Mouse (Mus musculus) subcutaneous adipose tissue, adult 2 months (tissue): ENCODE data around the gene Des. TPM values are rescaled to one million over a fixed set of nuclear protein-coding genes. Genes with fewer than 3 reads are reported as not detected.

Source experiments
- polyA plus RNA-seq: library from polyadenylated mRNA; depleted of rRNA; stranded (reverse); fragments of >200 nt; gene quantifications from 2 replicates; pipeline ENCODE4 v1.2.3, GENCODE M21; 2012; ENCODE audit warnings: low replicate concordance; rRNA removed

Des gene
- 47.0 and 310 TPM in 2 replicates for polyA plus RNA-seq

DNA sequence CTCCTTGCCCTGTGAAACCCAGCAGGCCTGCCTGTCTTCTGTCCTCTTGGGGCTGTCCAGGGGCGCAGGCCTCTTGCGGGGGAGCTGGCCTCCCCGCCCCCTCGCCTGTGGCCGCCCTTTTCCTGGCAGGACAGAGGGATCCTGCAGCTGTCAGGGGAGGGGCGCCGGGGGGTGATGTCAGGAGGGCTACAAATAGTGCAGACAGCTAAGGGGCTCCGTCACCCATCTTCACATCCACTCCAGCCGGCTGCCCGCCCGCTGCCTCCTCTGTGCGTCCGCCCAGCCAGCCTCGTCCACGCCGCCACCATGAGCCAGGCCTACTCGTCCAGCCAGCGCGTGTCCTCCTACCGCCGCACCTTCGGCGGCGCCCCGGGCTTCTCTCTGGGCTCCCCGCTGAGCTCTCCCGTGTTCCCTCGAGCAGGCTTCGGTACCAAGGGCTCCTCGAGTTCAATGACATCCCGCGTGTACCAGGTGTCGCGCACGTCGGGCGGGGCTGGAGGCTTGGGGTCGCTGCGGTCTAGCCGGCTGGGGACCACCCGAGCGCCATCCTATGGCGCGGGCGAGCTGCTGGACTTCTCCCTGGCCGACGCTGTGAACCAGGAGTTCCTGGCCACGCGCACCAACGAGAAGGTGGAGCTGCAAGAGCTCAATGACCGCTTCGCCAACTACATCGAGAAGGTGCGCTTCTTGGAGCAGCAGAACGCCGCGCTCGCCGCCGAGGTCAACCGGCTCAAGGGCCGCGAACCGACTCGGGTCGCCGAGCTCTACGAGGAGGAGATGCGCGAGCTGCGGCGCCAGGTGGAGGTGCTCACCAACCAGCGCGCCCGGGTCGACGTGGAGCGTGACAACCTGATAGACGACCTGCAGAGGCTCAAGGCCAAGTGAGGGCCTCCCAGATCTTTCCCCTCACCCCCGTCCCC is at the start of gene Des:
TSS of gene Des (plus strand) at position 218 of the 920 bp plus-strand sequence.

DNA sequence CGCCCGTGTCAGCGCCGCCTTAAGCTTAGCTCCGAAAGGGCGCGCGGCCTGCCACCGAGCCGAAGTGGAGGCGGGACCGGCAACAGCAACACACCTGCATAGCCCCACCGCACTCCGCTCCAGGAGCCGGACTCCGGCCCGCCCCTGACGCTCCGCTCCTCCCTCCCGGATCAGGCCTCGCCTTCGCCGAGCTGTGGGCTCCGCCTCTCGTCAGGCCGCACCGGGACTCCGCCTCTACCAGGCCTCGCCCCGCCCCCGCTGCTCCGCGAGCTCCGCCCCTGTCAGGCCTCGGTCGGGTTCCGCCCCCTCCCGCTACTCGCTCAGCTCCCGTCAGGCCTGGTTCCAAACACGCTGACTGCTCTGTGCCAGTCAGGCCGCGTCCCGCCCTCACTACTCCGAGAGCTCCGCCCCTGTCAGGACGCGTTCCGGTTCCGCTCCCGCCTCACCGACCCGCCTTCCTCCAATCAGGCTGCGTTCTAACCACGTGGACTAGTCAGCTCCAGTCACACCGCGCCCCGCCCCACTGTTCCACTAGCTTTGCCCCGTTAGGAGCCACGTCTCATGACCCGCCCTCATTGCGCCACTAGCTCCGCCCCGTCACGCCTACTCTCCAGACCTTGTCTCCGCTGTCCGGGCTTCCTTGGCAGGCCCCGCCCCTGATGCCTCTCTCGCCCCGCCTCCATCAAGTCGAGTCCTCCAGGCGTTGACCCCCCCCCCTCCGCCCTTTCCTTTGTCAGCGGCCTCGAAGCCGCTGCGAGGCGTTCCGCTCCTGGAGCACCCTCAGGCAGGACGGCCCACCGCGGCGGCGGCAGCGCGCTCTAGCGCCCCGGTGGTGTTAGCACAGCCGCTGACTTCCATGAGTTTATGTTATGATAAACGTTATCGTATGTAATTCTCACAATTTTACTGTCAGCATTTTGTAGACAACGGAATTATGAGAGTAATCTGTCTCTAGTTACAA is 42.6 kb upstream of the Des start, which contains the start of gene Dnpep:
TSS of gene Dnpep (minus strand) at position 750 of the 961 bp plus-strand sequence.

DNA sequence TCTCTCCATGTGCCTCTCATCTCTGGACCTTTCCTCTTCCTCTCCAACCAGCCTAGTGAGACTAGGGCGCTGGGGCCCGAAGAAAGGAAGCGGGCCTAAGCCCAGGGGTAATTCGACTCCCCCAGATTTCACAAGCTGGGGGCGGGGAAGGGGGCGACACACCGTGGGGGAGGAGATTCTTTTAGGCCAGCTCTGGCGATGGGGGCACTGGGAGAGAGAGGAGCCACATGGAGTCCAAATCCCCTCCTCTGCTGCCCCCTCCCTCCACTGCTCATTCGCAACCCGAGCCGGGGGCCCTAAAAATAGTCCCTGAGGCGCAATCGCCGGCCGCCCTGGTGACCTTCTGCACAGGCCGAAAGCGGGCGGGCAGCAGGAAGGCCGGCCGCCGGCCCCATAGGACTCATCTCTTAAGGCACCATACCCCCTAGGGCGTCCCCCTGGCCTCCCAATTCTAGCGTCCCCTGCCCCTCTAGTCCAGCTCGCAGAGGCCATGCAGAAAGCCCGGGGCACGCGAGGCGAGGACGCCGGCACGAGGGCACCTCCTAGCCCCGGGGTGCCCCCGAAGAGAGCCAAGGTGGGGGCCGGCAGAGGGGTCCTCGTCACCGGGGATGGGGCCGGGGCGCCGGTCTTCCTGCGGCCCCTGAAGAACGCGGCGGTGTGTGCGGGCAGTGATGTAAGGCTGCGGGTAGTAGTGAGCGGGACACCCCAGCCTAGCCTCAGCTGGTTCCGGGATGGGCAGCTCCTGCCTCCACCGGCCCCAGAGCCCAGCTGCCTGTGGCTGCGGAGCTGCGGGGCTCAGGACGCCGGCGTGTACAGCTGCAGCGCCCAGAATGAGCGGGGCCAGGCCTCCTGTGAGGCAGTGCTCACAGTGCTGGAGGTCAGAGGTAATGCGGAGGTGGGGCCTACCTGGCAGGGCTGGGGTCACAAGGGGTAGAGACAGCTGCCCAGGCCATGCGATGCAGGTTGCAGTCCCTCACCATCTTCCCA is 15.1 kb downstream of the Des start, which contains the start of gene Speg:
TSS of gene Speg (plus strand) at position 348 of the 987 bp plus-strand sequence.

Other genes with a start within 250 kb of the Des start
- gene Nhej1, start 235.1 kb upstream of the Des start, polyA plus RNA-seq: 3.5 and 6.6 TPM in 2 replicates
- 0.43 and 1.3 TPM in 2 replicates for gene Slc23a3, start 226.4 kb upstream of the Des start, polyA plus RNA-seq
- gene Cnppd1, start 217.6 kb upstream of the Des start, polyA plus RNA-seq: 47.3 and 55.4 TPM in 2 replicates
- gene Retreg2, start 217.6 kb upstream of the Des start, polyA plus RNA-seq: 100 and 133 TPM in 2 replicates
- 65.1 and 66.9 TPM in 2 replicates for gene Zfand2b, start 191.7 kb upstream of the Des start, polyA plus RNA-seq
- gene Abcb6, start 179.9 kb upstream of the Des start, polyA plus RNA-seq: 32.2 and 39.4 TPM in 2 replicates
- 18.2 and 25.3 TPM in 2 replicates for gene Ankzf1, start 168.2 kb upstream of the Des start, polyA plus RNA-seq
- 62.4 and 75.2 TPM in 2 replicates for gene Atg9a, start 168.1 kb upstream of the Des start, polyA plus RNA-seq
- gene Glb1l, start 149.5 kb upstream of the Des start, polyA plus RNA-seq: 23.9 and 39.1 TPM in 2 replicates
- gene Stk16, start 149.5 kb upstream of the Des start, polyA plus RNA-seq: 186 and 199 TPM in 2 replicates
- 15.5 and 34.7 TPM in 2 replicates for gene Tuba4a, start 140.5 kb upstream of the Des start, polyA plus RNA-seq
- gene A630095N17Rik, start 128.2 kb upstream of the Des start, polyA plus RNA-seq: not detected in 2 replicates
- 42.8 TPM in 2 replicates for gene Dnajb2, start 123.9 kb upstream of the Des start, polyA plus RNA-seq
- gene Ptprn, start 95.8 kb upstream of the Des start, polyA plus RNA-seq: 0.04 TPM in 2 replicates
- not detected in 2 replicates for gene Resp18, start 81.9 kb upstream of the Des start, polyA plus RNA-seq
- 152 and 178 TPM in 2 replicates for gene Dnpep, start 42.3 kb upstream of the Des start, polyA plus RNA-seq
- 20.5 and 125 TPM in 2 replicates for gene Speg, start 15.0 kb downstream of the Des start, polyA plus RNA-seq
- 134 and 167 TPM in 2 replicates for gene Gmppa, start 75.6 kb downstream of the Des start, polyA plus RNA-seq
- 0.09 and 0.51 TPM in 2 replicates for gene Asic4, start 90.1 kb downstream of the Des start, polyA plus RNA-seq
- 83.3 and 185 TPM in 2 replicates for gene Chpf, start 119.0 kb downstream of the Des start, polyA plus RNA-seq
- 2.2 and 3.9 TPM in 2 replicates for gene Tmem198, start 119.2 kb downstream of the Des start, polyA plus RNA-seq
- 15.6 and 98.4 TPM in 2 replicates for gene Obsl1, start 146.1 kb downstream of the Des start, polyA plus RNA-seq
- 4.4 and 20.8 TPM in 2 replicates for gene Inha, start 146.7 kb downstream of the Des start, polyA plus RNA-seq
- gene Stk11ip, start 161.2 kb downstream of the Des start, polyA plus RNA-seq: 21.2 and 34.0 TPM in 2 replicates
- gene Slc4a3, start 185.9 kb downstream of the Des start, polyA plus RNA-seq: 18.1 and 52.3 TPM in 2 replicates